Mouse (Mus musculus) lung, postnatal 36 days (tissue): ENCODE results near the gene 2900011O08Rik.
"Not testable (repeated sequence)": the region's sequence is repeated elsewhere in the genome, so short reads cannot be mapped to it uniquely, and the experiment has no call there.

Experiments
- DNase-seq: peaks from one replicate; pipeline ENCODE4 v3.0.0; 2022; ENCODE audit warnings: mixed read lengths

2900011O08Rik gene

DNA sequence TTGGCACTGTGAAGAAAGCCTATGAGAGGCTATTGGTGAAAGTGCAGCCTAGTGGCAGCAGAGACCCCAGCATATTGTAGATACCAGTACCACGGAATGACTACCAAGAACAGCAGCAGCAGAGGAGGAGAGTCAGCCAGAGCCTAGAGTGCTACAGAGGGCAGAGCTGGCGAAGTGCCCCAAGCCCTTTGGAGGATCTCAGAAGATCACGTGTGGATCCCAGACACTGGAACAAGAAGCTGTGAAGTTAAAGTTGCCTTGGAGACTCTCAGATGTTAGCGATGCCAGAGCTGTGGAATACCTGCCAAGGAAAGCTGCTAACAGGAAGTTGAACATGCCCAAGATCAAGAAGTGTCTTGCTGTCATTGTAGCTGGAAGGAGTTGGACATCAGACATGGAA, 18.9 kb downstream of the 2900011O08Rik start:
- DNase-seq: peak; percentile 5

- no peak for DNase-seq
Observed at GRCm38 (mm10) chr16:14008081-14008480, 21.7 kb downstream of the 2900011O08Rik start.

- DNase-seq: no peak
Observed at GRCm38 (mm10) chr16:14008708-14009107, 22.3 kb downstream of the 2900011O08Rik start.

DNA sequence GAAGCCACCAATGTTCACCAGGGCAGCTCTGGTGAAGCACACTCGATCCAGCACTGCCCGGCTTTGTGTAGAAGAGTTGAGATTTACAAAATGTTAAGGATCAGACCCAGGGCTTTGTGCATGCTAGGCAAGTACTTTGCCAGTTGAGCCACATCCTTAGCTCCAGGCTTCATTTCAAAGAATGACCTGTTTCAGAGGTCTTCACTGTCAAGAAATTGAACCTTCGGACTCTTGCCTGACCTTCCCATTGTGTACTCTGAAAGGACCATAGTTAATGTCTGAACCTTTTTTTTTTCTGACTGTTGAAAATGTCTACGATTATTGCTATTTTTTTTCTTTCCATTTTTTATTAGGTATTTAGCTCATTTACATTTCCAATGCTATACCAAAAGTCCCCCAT, 23.6 kb downstream of the 2900011O08Rik start:
- no peak for DNase-seq

- DNase-seq: no peak
Observed at GRCm38 (mm10) chr16:14017306-14017705, 30.9 kb downstream of the 2900011O08Rik start.

- DNase-seq: no peak
Observed at GRCm38 (mm10) chr16:14021166-14021822, 34.9 kb downstream of the 2900011O08Rik start.

DNA sequence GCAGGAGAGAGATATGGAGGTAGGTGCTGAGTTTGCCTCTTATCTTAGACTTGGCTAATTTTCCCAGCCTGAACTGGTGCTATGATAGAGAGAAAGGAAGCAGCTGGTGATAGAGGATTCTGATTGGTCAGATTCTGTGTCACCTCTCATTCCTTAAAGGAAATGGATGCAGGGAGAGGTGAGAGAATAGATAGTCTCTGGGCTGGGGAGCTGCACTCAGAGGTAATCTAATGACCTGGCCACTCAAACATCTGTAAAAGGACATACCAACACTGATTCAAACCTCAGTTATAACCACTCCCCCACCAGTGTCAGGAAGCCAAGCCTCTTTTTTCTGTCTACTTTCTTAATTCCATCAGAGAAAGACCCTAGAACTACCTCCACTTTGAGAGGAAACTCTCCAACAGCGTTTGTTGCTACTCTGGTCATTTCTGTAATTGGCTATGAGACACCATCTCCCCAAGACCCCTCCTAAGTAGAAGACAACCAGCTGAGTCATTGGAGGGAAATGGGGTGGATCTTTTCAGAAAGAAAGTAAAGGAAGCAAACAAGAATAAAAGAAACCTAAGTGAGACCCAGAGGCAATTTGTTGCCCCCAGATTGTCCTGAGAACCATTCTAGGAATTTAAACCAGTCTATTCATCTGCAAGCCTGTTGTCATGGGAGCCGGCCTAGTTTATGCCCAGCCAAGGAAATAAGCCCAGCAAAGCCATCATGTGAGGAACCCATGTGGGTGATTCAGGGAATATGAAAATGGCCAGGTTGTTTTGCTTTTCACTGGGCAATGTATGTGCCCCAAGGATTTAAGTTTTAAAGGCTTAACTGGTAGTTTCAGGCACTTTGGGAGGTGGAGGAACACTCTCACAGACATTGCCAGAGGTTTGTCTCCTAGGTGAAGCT, 38.9 kb downstream of the 2900011O08Rik start:
- DNase-seq: no peak

GRCm38 (mm10) chr16:14029072-14029471, 42.7 kb downstream of the 2900011O08Rik start:
- no peak for DNase-seq

DNA sequence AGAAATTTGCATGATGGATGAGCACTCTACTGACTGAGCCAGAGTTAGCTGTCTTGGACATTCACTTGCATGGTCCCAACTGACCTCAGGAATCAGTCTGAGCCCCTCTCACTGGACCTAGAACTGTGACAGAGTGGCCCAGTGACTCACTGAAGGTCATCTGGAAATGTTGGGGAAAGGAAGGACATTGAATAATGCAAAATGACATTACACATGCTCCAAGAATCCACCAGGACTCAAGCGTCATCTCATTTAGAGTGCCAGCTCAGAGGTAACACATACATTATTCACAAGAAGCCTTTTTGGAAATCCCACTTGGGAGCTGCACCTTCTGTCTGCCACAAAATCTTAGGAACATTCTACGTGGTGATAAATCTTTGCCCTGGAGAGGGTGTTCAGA, 43.4 kb downstream of the 2900011O08Rik start:
- no peak for DNase-seq

- DNase-seq: peak; percentile 4
Observed at GRCm38 (mm10) chr16:14030650-14031049, 44.2 kb downstream of the 2900011O08Rik start.

- no peak for DNase-seq
Observed at GRCm38 (mm10) chr16:14033076-14033475, 46.7 kb downstream of the 2900011O08Rik start.

DNA sequence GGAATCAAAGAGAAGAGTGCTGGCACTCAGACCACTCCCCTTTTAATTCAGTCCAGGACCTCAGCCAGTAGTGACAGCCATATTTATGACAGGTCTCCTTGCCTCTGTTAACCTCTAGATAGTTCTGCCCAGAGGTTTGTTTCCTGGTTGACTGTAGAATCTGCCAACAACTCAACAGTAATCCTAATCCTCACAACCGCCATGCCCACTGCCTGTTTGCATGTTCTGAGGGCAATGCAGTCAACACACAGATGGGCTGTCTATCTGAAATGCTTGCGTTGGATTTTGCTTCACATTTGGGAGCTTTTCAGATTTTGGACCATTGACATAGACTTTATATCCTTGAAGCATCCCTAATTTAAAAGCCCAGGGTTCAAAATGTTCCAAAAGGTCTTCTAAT, 56.0 kb downstream of the 2900011O08Rik start:
- DNase-seq: no peak

DNA sequence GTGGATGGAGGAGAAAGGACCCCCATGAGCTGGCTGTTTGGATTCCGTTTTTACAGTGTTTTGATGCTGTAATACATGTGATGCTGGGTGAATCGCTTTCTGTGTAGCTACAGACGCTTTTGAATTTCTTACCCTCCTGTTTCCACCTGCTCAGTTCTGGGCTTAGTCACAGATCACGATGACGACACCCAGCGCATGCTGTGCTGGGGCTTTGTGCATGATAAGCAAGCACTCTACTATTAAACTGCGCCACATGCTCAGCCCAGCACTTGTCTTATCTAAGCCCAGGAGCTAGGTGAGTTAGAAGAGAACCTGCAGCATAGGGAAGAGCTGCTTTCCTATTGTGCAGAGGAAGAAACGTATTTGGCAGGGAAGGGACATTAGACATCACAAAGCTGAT, 58.3 kb downstream of the 2900011O08Rik start:
- no peak for DNase-seq

DNA sequence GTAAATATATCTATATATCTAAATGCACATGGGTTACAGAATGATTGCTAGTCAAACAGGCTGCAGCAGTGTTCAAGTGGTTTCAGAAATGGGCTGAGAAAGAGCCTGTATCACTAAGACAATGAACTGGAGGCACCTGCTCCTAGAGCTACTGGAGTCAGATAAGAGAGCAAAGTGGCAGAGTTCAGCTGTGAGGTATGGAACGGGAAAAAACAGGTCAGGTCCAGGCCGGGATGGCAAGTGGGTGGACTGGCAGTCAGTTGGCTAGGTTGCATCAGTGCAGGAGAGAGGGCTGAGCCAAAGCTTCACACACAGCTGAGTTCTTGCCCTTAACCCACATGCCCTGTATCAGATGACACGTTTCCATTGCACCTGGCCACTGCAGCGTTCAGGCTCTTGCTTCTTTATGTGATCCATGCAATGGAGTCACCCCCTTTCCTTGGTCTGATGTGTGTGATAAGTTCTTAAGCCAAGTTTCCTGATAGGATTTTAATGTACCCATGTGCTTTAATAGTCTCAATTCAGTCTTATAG, 59.9 kb downstream of the 2900011O08Rik start:
- DNase-seq: no peak

DNA sequence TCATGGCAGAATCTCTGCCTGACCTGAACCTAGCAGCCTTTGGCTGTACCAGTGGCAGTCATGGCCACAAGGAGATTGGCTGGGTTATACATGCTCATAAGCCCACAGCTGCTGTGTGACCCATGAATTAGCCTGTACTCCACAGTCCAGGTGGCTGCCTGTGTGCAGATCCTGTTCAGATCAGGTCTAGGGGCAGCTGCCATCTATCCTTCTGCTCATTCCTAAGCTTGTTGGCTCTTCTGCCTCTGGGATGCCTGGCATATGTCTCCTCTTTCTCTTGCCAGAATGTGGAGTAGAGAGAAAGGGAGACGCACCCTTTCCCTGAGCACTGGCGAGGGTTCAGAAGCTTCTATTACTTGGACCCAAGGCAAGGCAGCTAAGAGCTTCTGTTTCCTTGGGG, 65.8 kb downstream of the 2900011O08Rik start:
- no peak for DNase-seq

GRCm38 (mm10) chr16:14053116-14053515, 66.7 kb downstream of the 2900011O08Rik start:
- DNase-seq: no peak

DNA sequence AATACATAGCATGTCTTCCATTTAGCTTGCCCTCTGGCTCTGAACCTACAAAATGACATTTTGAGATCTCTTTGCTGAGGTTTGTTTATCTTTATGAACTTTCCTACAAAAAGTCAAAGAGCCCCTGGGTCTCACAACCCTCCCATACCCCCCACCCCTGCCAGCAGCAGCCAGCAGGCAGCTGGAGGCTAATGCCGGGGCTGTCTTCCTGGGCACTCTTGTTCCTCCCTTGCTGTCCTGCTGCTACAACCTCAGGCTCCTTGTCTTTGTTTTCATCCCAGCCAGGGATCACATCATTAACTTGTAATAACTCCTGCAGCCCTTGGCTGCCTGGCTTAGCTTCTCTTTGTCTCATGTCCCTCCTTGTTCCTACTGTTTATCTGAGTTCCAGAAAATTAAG, 68.9 kb downstream of the 2900011O08Rik start:
- no peak for DNase-seq

- DNase-seq: no peak
Observed at GRCm38 (mm10) chr16:14056734-14057133, 70.3 kb downstream of the 2900011O08Rik start.

DNA sequence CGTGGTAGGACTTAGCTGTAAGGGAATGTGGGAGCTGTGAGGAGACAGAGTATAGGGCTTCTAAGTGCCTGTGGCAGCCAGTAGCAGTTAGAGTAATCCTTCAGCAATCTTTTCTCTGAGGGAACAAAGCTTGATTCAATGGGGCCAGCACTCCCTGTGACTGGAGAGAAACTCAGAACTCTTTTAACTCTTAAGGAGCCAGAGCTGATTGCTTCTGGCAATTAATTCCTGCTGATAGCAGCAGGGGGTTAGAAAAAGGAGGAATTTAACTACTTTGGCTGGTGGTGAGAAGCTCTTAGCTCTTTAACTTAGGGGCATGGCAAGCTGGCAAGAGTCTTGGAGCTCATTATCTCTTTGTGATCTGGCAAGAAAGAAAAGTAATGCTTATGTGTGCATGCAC, 72.1 kb downstream of the 2900011O08Rik start:
- DNase-seq: no peak

- no peak for DNase-seq
Observed at GRCm38 (mm10) chr16:14059118-14059854, 72.9 kb downstream of the 2900011O08Rik start.

- no peak for DNase-seq
Observed at GRCm38 (mm10) chr16:14059869-14060268, 73.5 kb downstream of the 2900011O08Rik start.

GRCm38 (mm10) chr16:14066571-14066970, 80.2 kb downstream of the 2900011O08Rik start:
- not testable (repeated sequence) for DNase-seq

DNA sequence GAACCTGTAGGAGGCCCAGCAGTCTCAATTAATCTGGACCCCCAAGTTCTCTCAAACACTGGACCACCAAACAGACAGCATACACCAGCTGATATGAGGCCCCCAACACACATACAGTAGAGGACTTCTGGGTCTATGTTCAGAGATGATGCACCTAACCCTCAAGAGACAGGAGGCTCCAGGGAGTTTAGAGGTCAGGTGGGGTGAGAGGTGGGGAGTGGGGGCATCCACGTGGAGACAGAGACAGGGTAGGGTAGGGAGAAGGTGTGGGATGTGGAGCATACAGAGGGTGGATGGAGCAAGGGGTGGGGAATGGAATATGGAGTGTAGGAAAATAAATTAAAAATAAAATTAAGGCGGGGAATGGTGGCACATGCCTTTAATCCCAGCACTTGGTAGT, 82.3 kb downstream of the 2900011O08Rik start:
- DNase-seq: not testable (repeated sequence)
